Mouse (Mus musculus): ENCODE results near the gene Klhl22. TPM values are rescaled to one million over a fixed set of nuclear protein-coding genes. Genes with fewer than 3 reads are reported as not detected.

Klhl22 gene
- total RNA-seq, 2 experiments from 2014 or later, result 18.2 to 24.2 TPM

- no peak for DNase-seq
These were observed 1.7 kb upstream of the Klhl22 start for GRCm38 (mm10) chr16:17757756-17758155.

- DNase-seq, result peak in 1 of 2 experiments; percentile 10
These were observed 516 bp upstream of the Klhl22 start for GRCm38 (mm10) chr16:17758902-17759301.

- DNase-seq, result peak; percentile 50 to 73
These were observed 449 bp downstream of the Klhl22 start for GRCm38 (mm10) chr16:17759813-17760321.

GRCm38 (mm10) chr16:17760657-17761056 is 1.2 kb downstream of the Klhl22 start:
- peak; percentile 11 to 36 for DNase-seq

GRCm38 (mm10) chr16:17761074-17761473 is 1.7 kb downstream of the Klhl22 start:
- DNase-seq, result no peak

- no peak for DNase-seq
These were observed 4.7 kb downstream of the Klhl22 start for GRCm38 (mm10) chr16:17764108-17764511.

- DNase-seq, result peak; percentile 70 to 81
These were observed 9.4 kb downstream of the Klhl22 start for GRCm38 (mm10) chr16:17768834-17769233.

GRCm38 (mm10) chr16:17771117-17771865 is 11.9 kb downstream of the Klhl22 start:
- peak; percentile 36 to 52 for DNase-seq

GRCm38 (mm10) chr16:17776828-17777227 is 17.4 kb downstream of the Klhl22 start:
- DNase-seq, result peak in 1 of 2 experiments; percentile 60

- DNase-seq, result no peak
These were observed 18.8 kb downstream of the Klhl22 start for GRCm38 (mm10) chr16:17778223-17778622.

GRCm38 (mm10) chr16:17779692-17780091 is 20.3 kb downstream of the Klhl22 start:
- no peak for DNase-seq

- no peak for DNase-seq
These were observed 25.9 kb downstream of the Klhl22 start for GRCm38 (mm10) chr16:17785337-17785736.

- no peak for DNase-seq
These were observed 33.3 kb downstream of the Klhl22 start for GRCm38 (mm10) chr16:17792728-17793127.

GRCm38 (mm10) chr16:17794047-17794446 is 34.6 kb downstream of the Klhl22 start:
- DNase-seq, result no peak

- no peak for DNase-seq
These were observed 36.2 kb downstream of the Klhl22 start for GRCm38 (mm10) chr16:17795643-17796042.

- no peak for DNase-seq
These were observed 37.1 kb downstream of the Klhl22 start for GRCm38 (mm10) chr16:17796519-17796918.

- DNase-seq, result peak; percentile 75 to 78
These were observed 37.8 kb downstream of the Klhl22 start, which contains the start of gene Scarf2 for GRCm38 (mm10) chr16:17796971-17797811. Gene Scarf2 (plus strand): TSS chr16:17797282.

GRCm38 (mm10) chr16:17797812-17798311 is 38.4 kb downstream of the Klhl22 start:
- peak in 1 of 2 experiments; percentile 68 for DNase-seq

GRCm38 (mm10) chr16:17798321-17799180 is 39.1 kb downstream of the Klhl22 start:
- peak; percentile 61 to 81 for DNase-seq

- DNase-seq, result no peak
These were observed 40.2 kb downstream of the Klhl22 start for GRCm38 (mm10) chr16:17799584-17799983.

- DNase-seq, result no peak
These were observed 42.5 kb downstream of the Klhl22 start for GRCm38 (mm10) chr16:17801777-17802455.
